Mouse (Mus musculus) fat pad, adult 2 months (tissue): ENCODE data around the gene Kcnd3.

Experiments used
- DNase-seq: peaks from one replicate; pipeline ENCODE4 v3.0.0-alpha.2; 2011; ENCODE audit warnings: low read depth, low spot score; ENCODE audit errors: extremely low read depth

Gene Kcnd3

GRCm38 (mm10) chr3:105451627-105452555 is at the start of gene Kcnd3:
Gene Kcnd3, plus strand, starts transcription at chr3:105452330.
- DNase-seq: no peak

GRCm38 (mm10) chr3:105402676-105403075 is 49.5 kb upstream of the Kcnd3 start:
- no peak for DNase-seq

GRCm38 (mm10) chr3:105403410-105404076 is 48.6 kb upstream of the Kcnd3 start:
- DNase-seq: no peak

GRCm38 (mm10) chr3:105404077-105404446 is 48.1 kb upstream of the Kcnd3 start:
- no peak for DNase-seq

GRCm38 (mm10) chr3:105405516-105405915 is 46.6 kb upstream of the Kcnd3 start:
- no peak for DNase-seq

- no peak for DNase-seq
Observed at GRCm38 (mm10) chr3:105406036-105406435, 46.1 kb upstream of the Kcnd3 start.

- no peak for DNase-seq
Observed at GRCm38 (mm10) chr3:105408211-105408610, 43.9 kb upstream of the Kcnd3 start.

GRCm38 (mm10) chr3:105410810-105411209 is 41.3 kb upstream of the Kcnd3 start:
- DNase-seq: no peak

- no peak for DNase-seq
Observed at GRCm38 (mm10) chr3:105411776-105412175, 40.4 kb upstream of the Kcnd3 start.

GRCm38 (mm10) chr3:105412229-105412628 is 39.9 kb upstream of the Kcnd3 start:
- no peak for DNase-seq

GRCm38 (mm10) chr3:105412681-105413080 is 39.4 kb upstream of the Kcnd3 start:
- no peak for DNase-seq

- DNase-seq: no peak
Observed at GRCm38 (mm10) chr3:105418441-105418840, 33.7 kb upstream of the Kcnd3 start.

- no peak for DNase-seq
Observed at GRCm38 (mm10) chr3:105422391-105422790, 29.7 kb upstream of the Kcnd3 start.

- DNase-seq: no peak
Observed at GRCm38 (mm10) chr3:105423427-105423826, 28.7 kb upstream of the Kcnd3 start.

- no peak for DNase-seq
Observed at GRCm38 (mm10) chr3:105428586-105428985, 23.5 kb upstream of the Kcnd3 start.

- DNase-seq: no peak
Observed at GRCm38 (mm10) chr3:105436383-105436782, 15.7 kb upstream of the Kcnd3 start.

- no peak for DNase-seq
Observed at GRCm38 (mm10) chr3:105436971-105437370, 15.2 kb upstream of the Kcnd3 start.

- no peak for DNase-seq
Observed at GRCm38 (mm10) chr3:105440873-105441495, 11.1 kb upstream of the Kcnd3 start.

GRCm38 (mm10) chr3:105450641-105451470 is 1.3 kb upstream of the Kcnd3 start:
- DNase-seq: no peak

GRCm38 (mm10) chr3:105452556-105453213 is 555 bp downstream of the Kcnd3 start:
- no peak for DNase-seq
